Mouse (Mus musculus): ENCODE data around the gene E130208F15Rik.

E130208F15Rik gene

GRCm38 (mm10) chr7:30335688-30336087 lies 14.1 kb downstream of the E130208F15Rik start:
- no peak for DNase-seq (ENCODE audit: low spot score)

- DNase-seq (ENCODE audit: low spot score), result peak; percentile 86
Observed at GRCm38 (mm10) chr7:30336384-30336783, 14.8 kb downstream of the E130208F15Rik start.

GRCm38 (mm10) chr7:30339432-30340109 lies 18.0 kb downstream of the E130208F15Rik start:
- DNase-seq (ENCODE audit: low spot score), result no peak

GRCm38 (mm10) chr7:30346635-30347379 lies 25.3 kb downstream of the E130208F15Rik start:
- DNase-seq (ENCODE audit: low spot score), result peak; percentile 66

- peak; percentile 72 for DNase-seq (ENCODE audit: low spot score)
Observed at GRCm38 (mm10) chr7:30347828-30348227, 26.3 kb downstream of the E130208F15Rik start.

- no peak for DNase-seq (ENCODE audit: low spot score)
Observed at GRCm38 (mm10) chr7:30353279-30353822, 31.8 kb downstream of the E130208F15Rik start.

- no peak for DNase-seq (ENCODE audit: low spot score)
Observed at GRCm38 (mm10) chr7:30354059-30354458, 32.5 kb downstream of the E130208F15Rik start.

GRCm38 (mm10) chr7:30358378-30359186 lies 37.0 kb downstream of the E130208F15Rik start:
- DNase-seq (ENCODE audit: low spot score), result no peak

GRCm38 (mm10) chr7:30359276-30359865 lies 37.8 kb downstream of the E130208F15Rik start:
- no peak for DNase-seq (ENCODE audit: low spot score)

- no peak for DNase-seq (ENCODE audit: low spot score)
Observed at GRCm38 (mm10) chr7:30360028-30360427, 38.5 kb downstream of the E130208F15Rik start.

- DNase-seq (ENCODE audit: low spot score), result no peak
Observed at GRCm38 (mm10) chr7:30362652-30363343, 41.3 kb downstream of the E130208F15Rik start, which contains the start of gene Lrfn3. Lrfn3 (minus strand) TSS chr7:30362772.

GRCm38 (mm10) chr7:30363344-30363738 lies 41.8 kb downstream of the E130208F15Rik start:
- no peak for DNase-seq (ENCODE audit: low spot score)

GRCm38 (mm10) chr7:30367466-30367865 lies 45.9 kb downstream of the E130208F15Rik start:
- no peak for DNase-seq (ENCODE audit: low spot score)

Measured in testis, postnatal 14 days (tissue).